Mouse (Mus musculus) adrenal gland, adult 10 weeks (tissue): ENCODE data around the gene Syce2. TPM values are rescaled to one million over a fixed set of nuclear protein-coding genes. Genes with fewer than 3 reads are reported as not detected.

Experiments used
- polyA plus RNA-seq: library from polyadenylated mRNA; stranded (reverse); fragments of 350-450 nt; fragmentation: Illumina TruSeq; extraction: RNeasy Lipid Tissue Mini Kit (QIAGEN cat#74804); gene quantifications from one replicate; pipeline ENCODE4 v1.2.3, GENCODE M21; 2014; ENCODE audit warnings: low read depth, low replicate concordance

Gene Syce2
- 6.2 TPM for polyA plus RNA-seq

DNA sequence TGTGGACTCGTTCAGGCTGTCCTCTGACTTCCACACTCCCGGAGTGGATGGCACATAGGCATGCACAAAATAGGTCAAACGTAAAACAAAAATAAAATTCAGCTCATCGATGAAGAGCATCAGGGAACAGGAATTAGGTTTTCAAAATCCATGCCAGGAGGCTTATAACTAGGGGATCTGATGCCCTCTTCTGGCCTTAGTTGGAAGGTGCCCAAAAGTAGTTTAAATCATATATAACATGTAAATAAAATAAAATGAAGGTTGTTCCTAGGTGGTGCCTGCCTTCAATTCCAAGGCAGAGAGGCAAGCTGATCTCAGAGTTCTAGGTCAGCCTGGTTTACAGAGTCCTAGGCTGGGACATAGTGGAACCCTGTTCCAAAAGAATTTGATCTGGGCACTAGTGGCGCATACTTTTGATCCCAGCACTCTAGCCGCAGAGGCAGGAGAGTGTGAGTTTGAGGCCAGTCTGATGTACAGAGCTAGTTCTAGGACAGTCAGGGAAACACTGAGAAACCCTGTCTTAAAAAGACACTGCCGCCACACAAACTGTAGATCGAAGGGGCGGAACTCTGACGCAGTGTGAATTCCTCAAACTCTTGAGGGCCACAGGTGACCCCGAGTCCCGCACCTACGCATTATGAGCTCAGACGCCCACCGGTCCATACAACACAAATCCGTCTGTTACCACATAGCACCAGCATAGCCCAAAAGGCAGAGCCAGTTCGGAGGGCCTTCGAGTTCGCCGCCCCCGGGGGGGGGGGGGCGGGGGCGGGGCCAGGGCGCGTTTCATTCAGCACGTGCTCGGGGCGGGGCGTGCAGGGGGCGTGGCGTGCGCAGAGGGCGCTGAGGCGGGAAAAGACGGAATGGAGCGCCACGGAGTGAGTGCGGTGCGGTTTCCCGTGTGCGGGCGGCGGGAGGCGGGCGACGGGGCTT lies at the start of gene Syce2:
TSS of gene Syce2 (plus strand) at position 736 of the 933 bp plus-strand sequence.

DNA sequence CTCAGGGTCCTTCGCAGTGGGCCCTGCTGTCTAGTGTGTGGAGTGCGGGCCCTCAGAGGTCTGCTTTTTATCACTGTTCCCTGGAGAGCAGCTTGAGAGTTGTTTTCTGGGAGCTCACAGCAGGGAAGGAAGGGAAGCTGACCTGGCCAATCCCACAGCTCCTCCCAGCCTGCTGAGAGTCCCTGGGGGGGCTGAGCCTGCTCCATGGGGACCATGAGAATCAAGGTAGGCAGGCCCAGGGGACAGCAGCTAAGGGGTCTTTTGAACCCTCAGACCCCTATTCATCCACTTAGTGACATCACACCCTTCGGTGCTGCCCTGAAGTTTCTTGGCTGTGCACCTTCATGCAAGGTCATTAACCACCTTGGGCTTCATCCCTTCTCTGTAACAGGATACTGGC lies 49.2 kb upstream of the Syce2 start, which contains the start of gene Dand5:
TSS of gene Dand5 (minus strand) at position 101 of the 400 bp plus-strand sequence.

DNA sequence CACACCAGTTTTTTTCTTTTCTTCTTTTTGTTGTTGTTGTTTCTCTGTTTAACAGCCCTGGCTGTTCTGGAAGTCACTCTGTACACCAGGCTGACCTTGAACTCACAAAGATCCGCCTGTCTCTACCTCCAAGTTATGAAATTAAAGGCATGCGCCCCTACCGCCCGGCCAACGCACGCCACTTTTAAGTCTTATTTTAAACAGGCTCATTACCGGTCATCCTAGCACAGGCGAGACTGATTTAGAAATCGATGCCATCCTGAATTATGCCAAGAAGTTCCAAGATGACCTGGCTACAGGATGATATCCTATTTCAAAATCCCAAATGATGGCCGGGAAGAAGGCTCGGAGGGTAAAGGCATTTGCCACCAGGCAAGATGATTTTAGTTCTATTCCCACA lies 40.4 kb upstream of the Syce2 start, which contains the start of gene Gadd45gip1:
TSS of gene Gadd45gip1 (plus strand) at position 33 of the 400 bp plus-strand sequence.

DNA sequence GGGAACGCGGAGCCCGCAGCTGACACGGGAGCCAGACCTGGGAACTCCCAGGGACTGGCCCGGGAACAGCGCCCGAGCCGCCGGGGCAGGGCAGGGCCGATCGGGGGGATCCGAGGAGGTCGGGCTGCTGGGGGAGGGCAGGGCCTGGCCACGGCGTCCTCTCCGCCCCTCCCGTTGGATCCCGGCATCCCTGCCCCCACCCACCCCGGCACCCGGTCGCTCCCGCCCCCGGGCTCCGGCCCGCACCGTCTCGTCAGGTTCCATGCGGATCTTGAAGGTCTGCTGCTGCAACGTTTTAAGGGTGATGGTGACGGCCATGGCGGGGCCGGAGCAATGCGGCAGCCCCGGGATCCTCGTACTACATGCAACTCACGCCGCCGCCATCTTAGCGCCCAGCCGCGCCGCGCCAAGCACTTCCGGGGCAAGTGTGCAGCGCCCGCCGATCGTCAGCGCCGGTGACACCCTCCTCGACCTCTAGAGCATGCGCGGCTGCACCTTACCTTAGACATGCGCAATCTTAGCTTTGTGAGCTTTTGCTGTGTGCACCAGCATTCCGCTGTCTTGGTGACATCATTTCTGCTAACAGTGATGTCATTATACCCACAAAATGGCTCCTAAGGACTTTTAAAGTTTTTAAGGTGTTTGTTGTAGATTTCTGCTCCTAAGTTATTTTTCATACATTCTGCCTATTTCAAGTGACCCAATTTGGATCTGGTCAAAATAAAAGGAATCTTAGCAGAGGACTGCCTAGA lies 31.5 kb upstream of the Syce2 start, which contains the start of gene Rad23a:
TSS of gene Rad23a (minus strand) at position 418 of the 752 bp plus-strand sequence.

DNA sequence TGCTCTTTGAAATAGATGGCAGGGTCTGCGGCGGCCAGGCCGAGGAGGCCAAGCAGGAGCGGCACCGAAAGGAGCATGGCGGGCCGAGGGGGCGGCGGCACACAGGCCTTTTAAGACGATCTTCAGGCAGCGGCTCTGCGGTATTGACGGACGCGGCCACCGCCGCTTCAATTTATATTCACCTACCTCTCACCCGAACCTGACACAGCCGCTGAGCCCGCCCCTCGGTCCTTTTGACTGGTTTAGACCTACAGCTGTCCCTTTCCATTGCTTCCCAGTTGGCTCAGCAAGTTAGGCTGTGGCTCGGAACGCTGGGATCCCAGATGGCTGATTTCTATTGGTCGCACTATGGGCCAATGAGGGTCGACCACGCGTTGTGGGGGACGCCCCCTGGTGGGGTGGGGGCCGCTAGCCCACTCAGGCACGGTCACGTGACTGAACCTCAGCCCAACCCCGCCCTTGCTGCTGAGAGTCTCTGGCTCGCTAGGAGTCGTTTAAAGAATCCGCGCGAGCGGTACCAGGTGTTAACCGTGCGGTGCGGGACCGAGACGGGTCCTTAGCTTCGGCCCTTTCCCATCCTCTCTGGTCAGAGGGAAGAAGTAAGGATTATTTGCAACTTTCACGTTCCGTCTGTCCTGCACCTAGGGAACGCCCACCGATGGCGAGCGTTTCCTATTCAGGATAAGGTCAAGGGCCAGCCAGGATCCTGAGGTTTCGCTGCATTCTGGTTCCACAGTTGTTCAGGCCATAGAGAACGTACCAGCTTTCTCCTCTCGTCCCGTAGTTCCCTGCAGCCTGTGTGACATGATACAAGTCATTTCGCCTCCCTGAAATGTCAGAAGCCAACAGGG lies 25.0 kb upstream of the Syce2 start, which contains the start of gene Calr:
TSS of gene Calr (minus strand) at position 213 of the 851 bp plus-strand sequence.

DNA sequence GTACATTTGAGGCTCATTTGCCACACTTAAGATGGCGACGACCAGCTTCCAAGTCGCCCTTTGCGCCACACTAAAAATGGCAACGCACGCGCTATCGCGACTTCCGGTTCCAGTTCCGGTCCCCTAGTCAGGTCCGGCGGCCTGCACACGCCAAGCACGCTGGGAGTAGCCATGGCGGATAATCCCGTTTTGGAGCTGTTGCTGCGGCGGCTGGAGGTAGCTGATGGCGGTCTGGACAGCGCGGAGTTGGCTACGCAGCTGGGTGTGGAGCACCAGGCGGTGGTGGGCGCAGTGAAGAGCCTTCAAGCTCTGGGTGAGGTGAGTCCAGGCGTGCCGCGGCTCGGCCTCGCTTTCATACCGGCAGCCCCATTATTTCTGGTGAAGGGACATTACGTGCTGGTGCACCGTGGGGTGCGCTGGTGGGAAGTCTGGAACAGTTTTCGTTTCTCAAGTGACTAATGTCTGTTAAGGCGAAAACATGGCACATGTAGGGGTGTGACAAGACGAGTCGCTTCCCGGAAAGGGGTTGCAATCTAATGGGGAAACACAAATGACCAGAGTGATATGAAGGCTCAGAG lies 15.0 kb upstream of the Syce2 start, which contains the start of gene Farsa:
TSS of gene Farsa (plus strand) at position 126 of the 578 bp plus-strand sequence.

DNA sequence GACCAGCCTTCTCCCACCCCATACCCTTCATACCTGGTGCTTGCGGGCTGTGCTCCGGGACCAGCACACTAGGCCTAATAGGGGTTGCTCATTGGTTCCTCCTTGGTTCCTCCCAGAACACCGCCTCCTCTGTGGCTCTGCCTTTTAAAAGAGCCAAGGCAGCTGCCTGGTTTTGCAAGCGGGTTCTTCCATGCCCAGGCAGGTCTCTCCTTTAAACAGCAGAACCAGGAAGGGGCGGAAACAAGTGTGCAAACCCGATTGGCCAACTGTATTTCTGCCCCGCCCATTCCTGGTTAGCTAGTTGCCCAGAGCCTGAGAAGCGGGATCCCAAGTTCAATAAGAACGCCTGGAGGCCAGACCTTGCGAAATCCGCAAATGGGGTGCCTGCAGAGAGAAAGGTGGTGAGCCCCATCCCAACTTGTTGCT lies 21.8 kb downstream of the Syce2 start, which contains the start of gene Gcdh:
TSS of gene Gcdh (minus strand) at position 213 of the 426 bp plus-strand sequence.

DNA sequence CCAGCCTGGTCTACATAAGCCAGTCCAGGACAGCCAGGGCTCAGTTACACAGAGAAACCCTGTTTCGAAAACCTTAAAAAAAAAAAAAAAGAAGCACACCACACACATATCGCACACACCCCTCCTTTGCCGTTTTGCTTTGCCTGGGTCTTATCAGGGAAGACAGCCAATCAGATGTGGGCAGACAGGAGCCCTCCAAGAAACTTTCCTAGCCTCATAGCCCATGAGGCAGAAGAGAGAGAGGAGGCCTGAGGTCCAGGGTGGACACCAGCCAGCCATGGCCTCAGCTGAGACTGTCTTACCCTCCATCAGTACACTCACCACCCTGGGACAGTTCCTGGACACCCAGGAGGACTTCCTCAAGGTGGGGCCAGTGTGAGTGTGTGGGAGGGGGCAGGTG lies 29.8 kb downstream of the Syce2 start, which contains the start of gene Klf1:
TSS of gene Klf1 (plus strand) at position 177 of the 400 bp plus-strand sequence.

DNA sequence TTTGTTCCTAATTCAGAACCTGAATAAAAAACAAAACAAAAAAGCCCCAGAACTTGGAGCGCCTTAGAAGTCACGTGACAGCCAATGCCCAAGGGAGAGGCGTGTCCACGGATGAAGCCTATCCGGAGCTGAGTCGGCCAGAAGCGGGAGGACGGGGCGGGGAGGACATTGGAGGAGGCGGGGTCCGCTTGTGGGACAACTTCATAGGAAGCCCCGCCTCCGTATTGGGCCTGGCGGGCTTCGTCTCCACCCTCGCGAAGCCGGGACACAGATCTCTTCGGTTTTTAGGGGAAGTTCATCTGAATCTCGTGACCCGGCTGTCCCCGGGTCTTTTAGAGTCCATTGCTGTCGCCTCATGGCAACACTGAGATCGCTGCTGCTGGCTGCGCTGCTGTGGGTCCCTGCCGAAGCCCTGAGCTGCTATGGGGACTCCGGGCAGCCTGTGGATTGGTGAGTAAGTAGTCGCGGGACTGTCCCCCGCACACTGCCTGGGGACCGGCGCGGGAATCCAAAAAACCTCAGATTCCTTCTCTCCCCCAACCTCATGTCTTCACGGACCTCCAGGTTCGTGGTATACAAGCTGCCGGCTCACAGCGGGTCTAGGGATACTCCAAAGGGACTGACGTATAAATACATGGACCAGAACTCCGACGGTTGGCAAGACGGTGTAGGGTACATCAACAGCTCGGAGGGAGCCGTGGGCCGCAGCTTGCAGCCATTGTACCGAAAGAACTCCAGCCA lies 36.7 kb downstream of the Syce2 start, which contains the start of gene Dnase2a:
TSS of gene Dnase2a (plus strand) at position 140 of the 741 bp plus-strand sequence.

DNA sequence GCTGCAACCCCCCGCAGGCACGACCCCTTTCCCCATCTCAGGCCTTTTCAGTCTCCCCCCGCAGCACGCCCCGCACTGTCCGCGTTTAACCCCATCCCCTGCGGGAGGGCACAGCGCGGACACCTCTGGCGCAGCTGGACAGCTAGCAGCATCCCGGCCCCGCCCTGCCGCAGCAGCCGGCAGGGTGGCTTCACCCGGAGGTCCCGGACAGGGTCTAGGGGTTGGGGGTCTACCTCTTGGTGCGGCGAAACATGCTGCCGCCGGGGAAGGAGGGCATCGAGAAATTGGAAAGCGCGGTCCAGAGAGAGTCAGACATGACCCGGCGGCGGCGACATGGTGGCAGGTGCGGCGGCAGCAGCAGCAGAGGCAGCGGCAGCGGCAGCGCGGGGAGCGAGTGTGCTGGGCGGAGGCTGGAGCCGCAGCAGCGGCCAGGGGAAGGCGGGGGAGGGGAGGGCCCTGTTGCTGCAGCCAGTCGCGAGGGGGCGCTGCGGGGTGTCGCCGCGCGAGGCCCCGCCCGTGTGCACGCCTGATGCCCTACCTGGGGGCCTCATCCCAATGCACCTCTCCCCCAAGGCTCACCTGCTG lies 65.1 kb downstream of the Syce2 start, which contains the start of gene Mast1:
TSS of gene Mast1 (minus strand) at position 398 of the 585 bp plus-strand sequence.

Other genes starting within 250 kb of the Syce2 start
- gene Ier2, start 209.3 kb upstream of the Syce2 start, polyA plus RNA-seq, result 2.4 TPM
- gene Trmt1, start 185.8 kb upstream of the Syce2 start, polyA plus RNA-seq, result 9.4 TPM
- 3.7 TPM for gene Nacc1, start 184.2 kb upstream of the Syce2 start, polyA plus RNA-seq
- gene Lyl1, start 170.7 kb upstream of the Syce2 start, polyA plus RNA-seq, result not detected
- not detected for gene G430095P16Rik, start 149.1 kb upstream of the Syce2 start, polyA plus RNA-seq
- gene Nfix, start 71.8 kb upstream of the Syce2 start, polyA plus RNA-seq, result 13.9 TPM
- gene Dand5, start 49.3 kb upstream of the Syce2 start, polyA plus RNA-seq, result 5.4 TPM
- gene Gadd45gip1, start 40.6 kb upstream of the Syce2 start, polyA plus RNA-seq, result 2.3 TPM
- 9.2 TPM for gene Rad23a, start 31.4 kb upstream of the Syce2 start, polyA plus RNA-seq
- gene Calr, start 25.2 kb upstream of the Syce2 start, polyA plus RNA-seq, result 638 TPM
- 4.7 TPM for gene Farsa, start 15.1 kb upstream of the Syce2 start, polyA plus RNA-seq
- gene Gcdh, start 21.8 kb downstream of the Syce2 start, polyA plus RNA-seq, result 51.8 TPM
- gene Klf1, start 29.8 kb downstream of the Syce2 start, polyA plus RNA-seq, result not detected
- 10.7 TPM for gene Dnase2a, start 36.4 kb downstream of the Syce2 start, polyA plus RNA-seq
- gene Mast1, start 65.2 kb downstream of the Syce2 start, polyA plus RNA-seq, result not detected
- not detected for gene Rtbdn, start 74.9 kb downstream of the Syce2 start, polyA plus RNA-seq
- gene Gm49661, start 97.3 kb downstream of the Syce2 start, polyA plus RNA-seq, result not detected
- 79.1 TPM for gene Prdx2, start 97.5 kb downstream of the Syce2 start, polyA plus RNA-seq
- 7.6 TPM for gene Rnaseh2a, start 97.7 kb downstream of the Syce2 start, polyA plus RNA-seq
- gene Junb, start 106.6 kb downstream of the Syce2 start, polyA plus RNA-seq, result 0.99 TPM
- 1.8 TPM for gene Hook2, start 118.5 kb downstream of the Syce2 start, polyA plus RNA-seq
- not detected for gene Best2, start 142.4 kb downstream of the Syce2 start, polyA plus RNA-seq
- 16.1 TPM for gene Asna1, start 153.2 kb downstream of the Syce2 start, polyA plus RNA-seq
- gene Trir, start 154.7 kb downstream of the Syce2 start, polyA plus RNA-seq, result 15.8 TPM
- gene Tnpo2, start 164.8 kb downstream of the Syce2 start, polyA plus RNA-seq, result 18.2 TPM
- 1.0 TPM for gene Fbxw9, start 187.9 kb downstream of the Syce2 start, polyA plus RNA-seq
- not detected for gene Gm5741, start 195.9 kb downstream of the Syce2 start, polyA plus RNA-seq
- 14.2 TPM for gene Dhps, start 199.6 kb downstream of the Syce2 start, polyA plus RNA-seq
- gene Wdr83os, start 208.6 kb downstream of the Syce2 start, polyA plus RNA-seq, result 10.6 TPM
- 2.3 TPM for gene Wdr83, start 209.2 kb downstream of the Syce2 start, polyA plus RNA-seq
- gene Man2b1, start 211.2 kb downstream of the Syce2 start, polyA plus RNA-seq, result 5.0 TPM